Mouse (Mus musculus) adrenal gland, postnatal 10 days (tissue): Measurements from ENCODE around the gene Dcdc2a. TPM values are rescaled to one million over a fixed set of nuclear protein-coding genes. Genes with fewer than 3 reads are reported as not detected.

Experiments
- DNase-seq: peaks from one replicate; pipeline ENCODE4 v3.0.0; 2021; ENCODE audit warnings: mixed read lengths
- total RNA-seq, 2 experiments: library from RNA; stranded (reverse); gene quantifications; 2 replicates each; pipeline ENCODE4 v1.2.3; 2021

Dcdc2a gene
- total RNA-seq, 2 experiments from 2014 or later: 0.58 to 0.99 TPM

GRCm38 (mm10) chr13:25178236-25179001, 122.6 kb downstream of the Dcdc2a start:
- no peak for DNase-seq

GRCm38 (mm10) chr13:25186436-25187325, 130.9 kb downstream of the Dcdc2a start:
- no peak for DNase-seq

- DNase-seq: no peak
Observed at GRCm38 (mm10) chr13:25187326-25187710, 131.5 kb downstream of the Dcdc2a start.

- DNase-seq: no peak
Observed at GRCm38 (mm10) chr13:25189419-25190144, 133.8 kb downstream of the Dcdc2a start.

GRCm38 (mm10) chr13:25190218-25190617, 134.4 kb downstream of the Dcdc2a start:
- DNase-seq: no peak

GRCm38 (mm10) chr13:25195706-25196105, 139.9 kb downstream of the Dcdc2a start:
- no peak for DNase-seq

DNA sequence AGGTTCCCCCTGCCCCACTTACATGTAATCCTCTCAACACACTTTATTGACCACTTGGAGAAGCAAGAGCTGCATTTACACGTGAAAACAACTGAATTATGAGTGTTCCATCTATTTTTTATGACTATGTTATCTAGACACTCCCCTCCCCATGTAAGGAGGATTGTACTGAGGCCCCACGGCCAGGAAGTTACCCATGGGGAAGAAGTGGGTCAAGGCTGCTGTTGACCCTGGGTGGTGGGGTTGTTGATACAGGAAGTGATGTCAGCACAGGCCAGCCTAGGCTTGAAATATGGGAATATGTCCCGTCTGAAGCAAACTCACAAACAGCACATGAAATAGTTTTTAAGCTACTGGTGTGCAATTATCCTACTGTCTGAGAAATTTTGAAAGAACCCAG, 144.1 kb downstream of the Dcdc2a start:
- DNase-seq: no peak

DNA sequence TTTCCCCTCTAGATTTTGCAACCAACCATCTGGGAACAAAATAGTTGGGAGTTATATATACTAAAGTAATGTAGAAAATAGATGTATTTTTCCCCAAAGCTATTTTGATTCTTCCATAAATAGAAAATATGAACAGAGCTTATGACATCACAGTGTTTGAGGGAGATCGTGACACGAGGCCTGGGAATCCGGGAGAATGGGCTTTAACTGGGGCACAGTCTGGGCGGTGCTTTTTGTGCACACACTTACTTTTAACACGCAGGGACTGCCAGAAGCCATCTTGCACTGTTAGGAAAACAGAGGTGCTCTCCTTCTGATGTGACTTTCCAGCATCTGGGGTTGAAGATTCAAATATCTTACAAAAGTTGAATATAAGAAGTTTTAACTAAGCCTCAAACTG, 151.1 kb downstream of the Dcdc2a start:
- DNase-seq: no peak

DNA sequence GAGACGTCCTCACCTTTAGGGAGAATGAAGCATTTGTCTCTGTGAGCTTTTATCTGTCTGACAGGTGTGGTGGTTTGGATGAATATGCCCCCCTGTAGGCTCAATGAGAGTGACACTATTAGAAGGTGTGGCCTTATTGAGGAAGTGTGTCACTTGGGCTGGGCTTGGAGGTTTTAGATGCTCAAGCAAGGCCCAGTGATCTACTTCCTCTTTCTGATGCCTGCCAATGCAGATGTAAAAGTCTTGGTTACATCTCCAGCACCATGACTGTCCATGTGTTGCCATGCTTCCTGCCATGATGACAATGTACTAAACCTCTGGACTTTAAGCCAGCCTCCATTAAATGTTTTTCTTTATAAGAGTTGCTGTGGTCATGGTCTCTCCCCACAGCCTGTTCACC, 162.6 kb downstream of the Dcdc2a start:
- no peak for DNase-seq

DNA sequence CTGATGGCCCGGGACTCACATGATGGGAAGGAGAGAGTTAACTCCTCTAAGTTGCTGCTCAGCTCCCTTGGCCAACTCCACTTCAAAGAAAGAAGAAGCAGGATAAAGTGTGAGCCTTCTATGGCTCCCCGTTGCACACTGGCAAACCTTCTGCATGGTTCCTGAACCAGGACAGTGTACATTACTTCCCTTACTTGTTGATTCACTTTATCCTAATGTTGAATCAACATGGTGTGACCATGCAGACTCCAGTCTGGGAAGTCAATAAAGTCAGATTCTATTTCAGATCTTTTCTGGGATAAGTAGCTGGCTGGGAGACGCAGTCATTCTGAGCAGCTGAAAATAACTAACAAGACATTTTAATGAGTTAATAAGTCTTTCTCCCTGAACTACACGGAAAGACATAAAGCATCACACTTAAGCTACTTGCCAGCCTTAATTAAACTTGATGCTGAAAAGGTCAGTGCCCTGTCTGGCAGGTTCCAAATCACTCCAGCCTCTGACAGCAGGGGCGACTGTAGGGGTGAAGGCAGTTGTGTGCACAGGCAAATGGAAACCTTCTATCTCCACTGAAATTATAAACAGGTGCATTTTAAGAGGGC, 164.5 kb downstream of the Dcdc2a start:
- no peak for DNase-seq

- DNase-seq: no peak
Observed at GRCm38 (mm10) chr13:25251893-25252292, 196.1 kb downstream of the Dcdc2a start.

DNA sequence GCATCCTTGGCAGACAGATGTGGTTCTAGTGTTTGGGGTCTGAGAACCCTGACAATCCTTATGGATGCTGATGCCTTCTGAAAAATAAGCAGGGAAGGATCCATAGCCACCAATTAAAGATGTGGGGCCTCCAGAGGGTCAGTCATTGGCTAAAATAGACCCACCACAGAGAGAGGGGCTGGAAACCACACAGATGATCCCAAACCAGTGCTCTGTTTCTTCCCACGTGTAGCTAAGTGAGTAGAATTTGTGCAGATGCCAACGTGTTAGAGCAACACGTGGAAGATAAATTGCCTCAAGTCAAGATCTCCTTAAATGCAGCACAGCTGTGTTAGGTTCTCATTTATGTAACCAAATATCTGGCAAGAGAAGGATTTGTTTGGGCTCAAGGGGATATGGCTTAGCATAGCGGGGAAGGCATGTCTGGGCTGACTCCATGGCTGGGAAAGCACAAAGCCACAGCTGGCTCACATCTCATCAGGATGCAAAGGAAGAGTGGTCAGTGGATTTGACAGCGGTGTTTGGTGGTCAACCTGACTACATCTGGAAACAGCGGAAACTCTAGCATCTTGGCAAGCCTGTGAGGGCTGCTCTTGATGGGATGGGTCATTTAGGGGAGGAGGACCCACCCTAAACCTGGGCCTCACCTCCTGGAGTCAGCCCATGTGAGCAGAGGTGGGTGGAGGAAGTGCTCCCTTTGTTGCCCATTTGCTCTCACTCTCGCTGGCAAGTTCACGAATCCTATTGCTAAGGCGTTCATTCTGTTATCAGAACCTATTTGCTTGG, 198.9 kb downstream of the Dcdc2a start:
- no peak for DNase-seq

GRCm38 (mm10) chr13:25257608-25258007, 201.8 kb downstream of the Dcdc2a start:
- no peak for DNase-seq

Other genes starting within 250 kb of the Dcdc2a start
- 100 to 1,000 TPM; 125 to 155 TPM for gene Acot13, start 224.5 kb upstream of the Dcdc2a start, total RNA-seq
- 10 to 100 TPM; 23.1 to 31.6 TPM for gene Tdp2, start 224.3 kb upstream of the Dcdc2a start, total RNA-seq
- 1 to 10 TPM; 1.2 to 1.4 TPM for gene D130043K22Rik, start 210.9 kb upstream of the Dcdc2a start, total RNA-seq
- 10 to 100 TPM; 16.6 to 19.7 TPM for gene Aldh5a1, start 118.3 kb upstream of the Dcdc2a start, total RNA-seq
- gene Gpld1, start 112.9 kb upstream of the Dcdc2a start, total RNA-seq: 10 to 100 TPM in 1 of 2 experiments, 1 to 10 TPM in 1; 7.2 to 14.2 TPM
- gene Mrs2, start 35.6 kb upstream of the Dcdc2a start, total RNA-seq: 10 to 100 TPM; 45.6 to 73.5 TPM
- 1 to 10 TPM; 5.0 to 5.8 TPM for gene Nrsn1, start 214.5 kb downstream of the Dcdc2a start, total RNA-seq